Mouse (Mus musculus): Measurements from ENCODE around the gene Gart.

The Gart gene

GRCm38 (mm10) chr16:91646681-91647419 lies at the start of gene Gart:
Gene Gart, minus strand, starts transcription at chr16:91646952.
- DNase-seq (ENCODE audit: low read depth) = peak; percentile 89

GRCm38 (mm10) chr16:91695108-91695755 lies 48.5 kb upstream of the Gart start:
- DNase-seq (ENCODE audit: low read depth) = peak; percentile 51

- peak; percentile 83 for DNase-seq (ENCODE audit: low read depth)
Measured at GRCm38 (mm10) chr16:91694455-91695084, 47.8 kb upstream of the Gart start.

DNA sequence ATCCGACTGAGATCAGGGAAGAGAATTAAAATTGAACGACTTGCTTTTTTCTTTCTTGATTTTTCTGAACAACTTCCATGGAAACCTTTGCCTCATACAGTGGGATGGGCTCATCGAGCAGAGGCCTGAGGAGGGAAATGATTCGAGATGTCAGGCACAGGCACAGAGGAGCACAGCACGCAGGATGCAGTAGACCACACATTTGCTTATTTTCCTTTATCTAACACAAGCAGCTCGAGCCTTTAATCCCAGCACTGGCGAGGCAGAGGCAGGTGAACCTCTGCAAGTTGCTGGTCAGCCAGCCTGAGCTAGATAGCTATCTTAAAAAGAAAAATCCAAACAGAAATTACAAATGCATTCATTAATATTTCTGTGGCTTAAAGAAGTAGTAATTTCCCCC lies 43.0 kb upstream of the Gart start:
- peak; percentile 70 for DNase-seq (ENCODE audit: low read depth)

DNA sequence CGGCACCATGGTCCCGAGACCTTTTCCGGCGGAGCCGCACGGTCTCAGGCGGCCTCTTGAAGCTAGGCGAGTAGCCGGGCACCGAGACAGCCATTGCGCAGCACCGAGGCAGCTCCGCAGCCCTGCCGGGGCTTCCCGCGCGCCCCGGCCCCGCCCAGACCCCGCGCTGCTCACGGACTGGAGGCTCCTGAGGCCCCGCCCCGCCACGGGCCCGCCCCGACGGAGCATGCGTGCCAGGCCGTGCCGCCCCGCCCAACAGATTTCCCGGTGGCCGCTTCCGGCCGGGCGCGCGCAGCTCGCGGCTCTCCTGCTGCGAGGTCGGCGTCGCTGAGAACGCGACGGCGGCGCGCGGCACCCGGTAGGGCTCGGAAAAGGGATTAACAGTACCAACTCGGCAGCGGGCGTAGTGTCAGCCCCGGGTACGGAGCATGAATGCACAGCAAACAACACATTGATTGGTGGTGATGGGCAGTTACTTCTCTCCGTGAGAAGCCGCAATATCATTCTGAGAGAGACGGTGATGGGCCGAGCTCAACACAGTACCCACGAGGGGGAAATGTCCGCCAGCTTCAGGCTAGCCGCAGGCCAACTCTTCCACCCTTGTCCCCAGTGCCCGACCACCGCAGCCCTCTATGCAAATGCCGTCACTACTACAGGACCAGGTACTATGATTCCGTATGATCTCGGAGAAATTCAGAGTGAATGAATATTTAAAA lies 42.0 kb upstream of the Gart start, which contains the start of gene Donson:
Donson (minus strand) TSS at position 152 of the 716 bp plus-strand sequence.
- peak; percentile 90 for DNase-seq (ENCODE audit: low read depth)

GRCm38 (mm10) chr16:91688023-91688618 lies 41.4 kb upstream of the Gart start:
- DNase-seq (ENCODE audit: low read depth) = peak; percentile 31

DNA sequence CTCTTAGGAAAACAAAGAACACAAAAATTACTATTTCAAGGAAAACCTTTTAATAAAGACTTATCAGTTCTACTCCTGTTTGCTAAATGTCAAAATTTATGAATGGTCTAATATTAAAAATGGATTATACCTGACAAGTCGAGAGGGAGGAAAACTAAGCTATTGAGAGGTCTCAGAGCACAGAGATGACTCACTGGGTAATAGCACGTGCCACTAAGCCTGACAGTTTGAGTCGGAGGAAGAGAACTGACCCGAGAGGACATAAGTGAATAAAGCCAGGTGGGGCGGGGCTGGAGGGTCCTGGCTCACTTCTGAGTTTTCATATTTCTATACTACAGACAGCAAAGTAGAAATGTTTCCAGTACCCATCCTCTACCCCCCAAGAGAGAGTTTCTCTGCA lies 39.6 kb upstream of the Gart start:
- no peak for DNase-seq (ENCODE audit: low read depth)

DNA sequence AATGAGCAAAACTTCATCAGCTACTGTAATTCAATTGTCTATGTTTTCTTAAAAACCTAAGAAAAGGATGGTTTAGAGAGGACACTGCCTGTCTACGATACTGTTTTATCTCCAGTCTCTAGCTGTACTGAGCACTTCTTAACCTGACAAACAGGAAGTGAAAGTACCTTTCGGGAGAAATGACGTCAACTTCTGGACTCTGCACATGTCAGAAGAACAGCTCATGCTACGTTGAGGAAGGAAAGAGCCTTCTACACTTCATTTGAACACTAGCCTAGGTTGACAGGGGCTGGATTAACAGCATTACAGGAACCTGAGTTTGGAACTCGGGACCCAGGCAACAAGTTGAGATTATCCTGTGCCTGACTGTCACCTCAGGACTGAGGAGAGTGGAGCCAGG lies 38.8 kb upstream of the Gart start:
- DNase-seq (ENCODE audit: low read depth) = no peak

GRCm38 (mm10) chr16:91680656-91681055 lies 33.9 kb upstream of the Gart start:
- no peak for DNase-seq (ENCODE audit: low read depth)

DNA sequence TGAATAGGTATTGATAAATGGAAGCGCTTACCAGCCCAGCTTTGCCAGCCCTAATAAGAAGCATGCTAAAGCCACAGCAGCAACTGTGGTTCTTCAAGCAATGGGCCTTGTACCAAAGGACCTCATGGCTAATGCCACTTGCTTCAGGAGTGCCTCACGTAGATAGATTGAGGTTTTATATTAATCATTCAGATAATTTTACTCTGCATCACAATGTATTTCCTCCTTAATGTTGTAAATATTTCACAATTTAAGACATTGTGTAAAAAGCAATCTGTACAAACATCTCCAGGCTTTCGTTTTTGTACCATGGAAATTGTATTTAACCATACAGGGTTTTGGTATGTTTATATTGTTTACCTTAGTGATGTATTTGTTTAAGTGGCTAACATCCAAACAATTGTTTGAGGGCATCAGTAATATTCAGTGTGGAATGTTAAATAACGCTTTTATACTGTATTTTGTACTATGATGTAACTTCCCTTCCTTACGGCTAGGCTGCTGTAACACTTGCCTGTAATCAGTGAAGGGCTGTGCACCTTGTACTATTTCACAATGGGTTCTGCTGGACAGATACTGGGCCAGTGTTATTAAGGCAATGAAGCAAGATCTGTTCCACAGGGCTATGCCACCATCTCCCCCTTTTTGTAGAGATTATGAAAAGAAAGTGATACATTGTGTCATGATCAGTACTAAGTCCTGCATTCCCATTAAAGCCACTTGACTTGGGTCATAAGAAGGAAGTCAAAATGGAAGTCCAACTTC lies 31.6 kb upstream of the Gart start:
- DNase-seq (ENCODE audit: low read depth) = peak; percentile 77

- DNase-seq (ENCODE audit: low read depth) = no peak
Measured at GRCm38 (mm10) chr16:91674500-91674899, 27.7 kb upstream of the Gart start.

DNA sequence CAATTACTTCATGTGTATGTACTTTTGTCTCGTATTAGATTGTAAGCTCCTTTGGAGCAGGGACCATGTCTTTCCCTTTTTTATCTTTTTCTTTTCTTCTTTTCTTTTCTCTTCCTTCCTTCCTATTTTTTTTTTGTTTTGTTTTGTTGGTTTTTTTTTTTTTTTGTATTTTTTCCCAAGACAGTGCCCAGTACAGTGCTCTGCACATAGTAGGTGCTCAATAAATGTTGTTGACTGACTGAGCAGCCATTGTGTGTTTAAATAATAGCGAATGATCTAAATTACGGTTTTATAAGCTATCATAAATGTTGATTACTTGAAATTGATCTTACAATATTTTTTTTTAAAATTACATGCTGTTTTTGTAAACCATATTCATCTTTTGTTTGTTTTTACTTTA lies 17.0 kb upstream of the Gart start:
- no peak for DNase-seq (ENCODE audit: low read depth)

DNA sequence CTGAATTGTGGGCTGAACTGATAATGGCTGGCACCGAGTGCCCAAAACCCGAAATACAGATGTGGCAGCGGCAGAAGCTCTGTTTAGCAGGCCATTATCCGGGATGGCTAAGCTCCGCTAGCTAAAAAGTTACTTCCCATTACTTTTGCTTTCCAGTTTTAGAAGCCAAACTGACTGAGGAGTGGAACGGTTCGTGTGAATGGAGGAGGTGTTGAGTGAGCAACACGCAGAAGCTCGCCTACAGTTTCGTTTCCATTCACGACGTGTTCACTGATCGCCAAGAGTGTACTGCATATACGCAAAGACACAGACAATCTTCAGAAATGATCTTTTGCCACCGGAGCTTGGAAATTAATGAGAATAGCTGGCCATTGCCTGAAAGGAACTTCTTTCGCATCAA lies 15.6 kb upstream of the Gart start:
- no peak for DNase-seq (ENCODE audit: low read depth)

GRCm38 (mm10) chr16:91661397-91661796 lies 14.6 kb upstream of the Gart start:
- DNase-seq (ENCODE audit: low read depth) = no peak

DNA sequence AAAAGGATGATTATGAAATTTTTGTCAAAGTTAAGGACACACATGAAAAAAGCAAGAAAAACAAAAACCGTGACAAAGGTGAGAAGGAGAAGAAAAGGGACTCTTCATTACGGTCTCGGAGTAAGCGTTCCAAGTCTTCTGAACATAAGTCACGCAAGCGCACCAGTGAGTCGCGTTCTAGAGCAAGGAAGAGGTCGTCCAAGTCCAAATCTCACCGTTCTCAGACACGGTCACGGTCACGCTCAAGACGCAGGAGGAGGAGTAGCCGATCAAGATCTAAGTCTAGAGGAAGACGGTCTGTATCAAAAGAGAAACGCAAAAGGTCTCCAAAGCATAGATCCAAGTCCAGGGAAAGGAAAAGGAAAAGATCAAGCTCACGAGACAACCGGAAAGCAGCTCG lies 13.0 kb upstream of the Gart start:
- DNase-seq (ENCODE audit: low read depth) = no peak

- DNase-seq (ENCODE audit: low read depth) = no peak
Measured at GRCm38 (mm10) chr16:91658471-91658870, 11.7 kb upstream of the Gart start.

- no peak for DNase-seq (ENCODE audit: low read depth)
Measured at GRCm38 (mm10) chr16:91657285-91657684, 10.5 kb upstream of the Gart start.

GRCm38 (mm10) chr16:91655285-91655684 lies 8.5 kb upstream of the Gart start:
- DNase-seq (ENCODE audit: low read depth) = no peak

DNA sequence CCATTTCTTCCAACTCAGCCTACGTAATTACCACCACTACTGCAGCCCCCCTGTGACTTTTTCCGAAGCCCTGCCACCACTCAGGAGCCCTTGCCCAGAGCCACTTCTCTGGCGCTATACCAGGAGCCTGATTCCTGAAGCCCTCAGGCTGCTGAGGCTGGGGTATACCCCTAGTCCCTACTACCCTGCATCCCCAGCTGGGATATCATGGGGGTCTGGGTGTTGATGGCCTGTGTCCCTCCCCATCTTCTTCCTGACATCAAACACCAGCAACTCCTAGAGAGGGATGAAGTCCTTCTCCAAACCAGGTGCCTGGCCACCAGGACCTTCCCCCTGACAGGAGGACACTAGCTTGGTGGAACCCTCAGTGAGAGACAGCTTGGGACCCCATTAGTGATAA lies 5.4 kb upstream of the Gart start:
- DNase-seq (ENCODE audit: low read depth) = no peak

GRCm38 (mm10) chr16:91649781-91650180 lies 3.0 kb upstream of the Gart start:
- no peak for DNase-seq (ENCODE audit: low read depth)

- DNase-seq (ENCODE audit: low read depth) = peak; percentile 53
Measured at GRCm38 (mm10) chr16:91649246-91649645, 2.5 kb upstream of the Gart start.

GRCm38 (mm10) chr16:91648220-91648550 lies 1.4 kb upstream of the Gart start:
- DNase-seq (ENCODE audit: low read depth) = peak; percentile 80

All from 416B (cell line).